Mouse (Mus musculus): Measurements from ENCODE around the gene Spata7. TPM values are rescaled to one million over a fixed set of nuclear protein-coding genes. Genes with fewer than 3 reads are reported as not detected.
"Not testable (repeated sequence)": the region's sequence is repeated elsewhere in the genome, so short reads cannot be mapped to it uniquely, and the experiment has no call there.

Gene Spata7
- polyA plus RNA-seq, 1 experiment from 2014 or later: 4.4 TPM

GRCm38 (mm10) chr12:98620922-98621321, 7.0 kb upstream of the Spata7 start:
- H3K27me3 ChIP-seq (ENCODE audit: control insufficient read depth, insufficient read depth, low read length); H3K9ac ChIP-seq (ENCODE audit: low read length); H3K9me3 ChIP-seq (ENCODE audit: control insufficient read depth, low read length); H3K4me1 ChIP-seq (replicated peaks; ENCODE audit: control insufficient read depth, insufficient read depth); H3K4me3 ChIP-seq (ENCODE audit: low read depth, low read length); ATAC-seq (ENCODE audit: low FRiP score, low TSS enrichment); H3K36me3 ChIP-seq (ENCODE audit: control insufficient read depth, insufficient read depth, low read length); H3K27ac ChIP-seq (replicated peaks); H3K4me2 ChIP-seq (replicated peaks; ENCODE audit: low read depth); DNase-seq (ENCODE audit: low spot score): not testable (repeated sequence)
- TF ChIP-seq CTCF (IDR thresholded peaks at IDR 0.05; ENCODE audit: low read depth): peak; percentile 39
- 41% methylated on average over 6 of the region's 6 CpGs for WGBS

- not testable (repeated sequence) for H3K9ac ChIP-seq (ENCODE audit: low read length); H3K9me3 ChIP-seq (ENCODE audit: control insufficient read depth, low read length); H3K36me3 ChIP-seq (ENCODE audit: control insufficient read depth, insufficient read depth, low read length)
These were observed 4.7 kb upstream of the Spata7 start for GRCm38 (mm10) chr12:98623266-98623665.

GRCm38 (mm10) chr12:98628260-98628970, 458 bp downstream of the Spata7 start:
- Histone ChIP-seq H3K36me3 (ENCODE audit: control insufficient read depth, insufficient read depth, low read length) (no peaks in the 10 kb centered on the region), H3K4me1 (replicated peaks; ENCODE audit: control insufficient read depth, insufficient read depth) (no peaks in the 10 kb centered on the region), H3K27me3 (ENCODE audit: control insufficient read depth, insufficient read depth, low read length) (no peaks in the 10 kb centered on the region), H3K4me2 (replicated peaks; ENCODE audit: low read depth) (peak overlapping the region; percentile 79), H3K27ac (replicated peaks) (no peak overlapping the region), H3K9ac (ENCODE audit: low read length) (peak overlapping the region; percentile 71), H3K4me3 (ENCODE audit: low read depth, low read length) (peak overlapping the region; percentile 79), H3K9me3 (ENCODE audit: control insufficient read depth, low read length) (no peaks in the 10 kb centered on the region)
- ATAC-seq (ENCODE audit: low FRiP score, low TSS enrichment): peak; percentile 92
- TF ChIP-seq CTCF (IDR thresholded peaks at IDR 0.05; ENCODE audit: low read depth): no peak
- TF ChIP-seq EP300 (optimal IDR thresholded peaks at IDR 0.05): no peak
- 2% methylated on average over 16 of the region's 16 CpGs for WGBS
- DNase-seq (ENCODE audit: low spot score): no peak

More at GRCm38 (mm10) chr12:98623266-98623665, 4.7 kb upstream of the Spata7 start:
- H3K27me3 ChIP-seq (ENCODE audit: control insufficient read depth, insufficient read depth, low read length); H3K4me3 ChIP-seq (ENCODE audit: low read depth, low read length); ATAC-seq (ENCODE audit: low FRiP score, low TSS enrichment); H3K27ac ChIP-seq (replicated peaks); H3K4me2 ChIP-seq (replicated peaks; ENCODE audit: low read depth); H3K4me1 ChIP-seq (replicated peaks; ENCODE audit: control insufficient read depth, insufficient read depth); DNase-seq (ENCODE audit: low spot score): not testable (repeated sequence)
- 85% methylated on average over 10 of the region's 10 CpGs for WGBS

DNA sequence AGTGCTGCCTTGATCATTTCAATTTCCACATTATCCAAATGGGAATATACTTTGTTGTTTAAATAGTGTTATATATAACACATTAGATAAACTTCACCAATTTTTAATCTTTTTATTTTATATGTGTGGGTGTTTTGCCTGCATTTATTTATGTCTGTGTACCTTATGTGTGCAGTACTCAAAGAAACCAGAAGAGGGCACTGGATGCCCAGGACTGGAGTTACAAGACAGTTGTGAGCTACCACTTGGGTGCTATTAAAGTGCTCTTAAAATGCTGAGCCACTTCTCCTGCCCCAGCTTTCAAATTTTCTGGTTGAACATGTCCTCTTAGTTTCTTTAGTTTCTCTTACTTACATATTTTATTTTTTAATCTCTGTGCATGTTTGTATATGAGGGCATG, 16.9 kb downstream of the Spata7 start:
- no peaks in the 10 kb centered on the region for H3K4me1 ChIP-seq (replicated peaks; ENCODE audit: control insufficient read depth, insufficient read depth)
- no peak for ATAC-seq (ENCODE audit: low FRiP score, low TSS enrichment)
- no peaks in the 10 kb centered on the region for H3K27me3 ChIP-seq (ENCODE audit: control insufficient read depth, insufficient read depth, low read length)
- H3K9me3 ChIP-seq (ENCODE audit: control insufficient read depth, low read length): no peaks in the 10 kb centered on the region
- H3K4me2 ChIP-seq (replicated peaks; ENCODE audit: low read depth): no peak overlapping the region
- no peak for DNase-seq (ENCODE audit: low spot score)
- no peak overlapping the region for H3K4me3 ChIP-seq (ENCODE audit: low read depth, low read length)
- TF ChIP-seq EP300 (optimal IDR thresholded peaks at IDR 0.05): no peak
- TF ChIP-seq CTCF (IDR thresholded peaks at IDR 0.05; ENCODE audit: low read depth): peak; percentile 34
- H3K9ac ChIP-seq (ENCODE audit: low read length): no peak overlapping the region
- no peaks in the 10 kb centered on the region for H3K36me3 ChIP-seq (ENCODE audit: control insufficient read depth, insufficient read depth, low read length)
- H3K27ac ChIP-seq (replicated peaks): no peak overlapping the region

DNA sequence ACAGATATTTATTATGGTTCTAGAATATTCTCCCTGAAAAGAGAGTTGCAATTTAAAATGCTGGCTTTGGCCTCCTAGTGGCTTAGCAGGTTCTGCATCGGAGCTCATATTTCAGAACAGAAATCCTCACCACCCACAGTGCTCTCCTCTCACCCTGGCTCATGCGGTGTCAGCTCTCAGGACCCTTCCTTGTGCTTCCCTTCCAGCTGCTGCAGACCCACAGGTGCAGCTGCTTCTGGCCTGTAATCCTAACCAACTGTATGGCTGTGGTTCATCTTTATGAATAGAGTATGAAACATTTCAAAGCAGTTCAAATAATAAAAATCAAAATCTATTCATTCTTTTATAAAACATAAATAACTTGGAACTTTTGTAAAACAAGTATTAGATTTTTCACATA, 28.9 kb downstream of the Spata7 start:
- H3K9ac ChIP-seq (ENCODE audit: low read length): no peak overlapping the region
- H3K36me3 ChIP-seq (ENCODE audit: control insufficient read depth, insufficient read depth, low read length): no peaks in the 10 kb centered on the region
- no peaks in the 10 kb centered on the region for H3K4me1 ChIP-seq (replicated peaks; ENCODE audit: control insufficient read depth, insufficient read depth)
- no peak for TF ChIP-seq EP300 (optimal IDR thresholded peaks at IDR 0.05)
- no peak for TF ChIP-seq CTCF (IDR thresholded peaks at IDR 0.05; ENCODE audit: low read depth)
- ATAC-seq (ENCODE audit: low FRiP score, low TSS enrichment) (no peak), DNase-seq (ENCODE audit: low spot score) (no peak)
- H3K27me3 ChIP-seq (ENCODE audit: control insufficient read depth, insufficient read depth, low read length): no peaks in the 10 kb centered on the region
- 70% methylated on average over 2 of the region's 2 CpGs for WGBS
- no peak overlapping the region for H3K27ac ChIP-seq (replicated peaks)
- H3K4me2 ChIP-seq (replicated peaks; ENCODE audit: low read depth): no peak overlapping the region
- no peaks in the 10 kb centered on the region for H3K9me3 ChIP-seq (ENCODE audit: control insufficient read depth, low read length)
- H3K4me3 ChIP-seq (ENCODE audit: low read depth, low read length): no peak overlapping the region

DNA sequence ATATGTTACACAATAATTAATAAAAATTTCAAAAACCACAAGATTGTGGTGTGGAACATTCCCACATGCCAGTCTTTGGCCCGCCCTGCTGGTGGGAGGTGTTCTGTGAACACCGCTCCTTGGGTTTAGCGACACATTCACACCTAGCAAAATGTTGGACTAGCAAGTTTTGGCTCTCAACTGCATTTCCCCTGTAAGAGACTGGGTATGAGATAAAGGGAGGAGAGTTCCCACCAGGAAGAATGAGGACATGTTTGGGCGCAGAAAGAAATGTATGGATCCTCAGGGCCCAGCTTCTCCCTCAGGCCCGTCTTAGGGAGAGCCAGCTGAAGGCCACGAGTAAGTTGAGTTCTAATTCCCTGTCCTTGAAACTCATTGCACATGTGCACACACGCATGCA, 34.7 kb downstream of the Spata7 start:
- H3K4me2 ChIP-seq (replicated peaks; ENCODE audit: low read depth): no peak overlapping the region

More for the DNA sequence above, 34.7 kb downstream of the Spata7 start:
- no peaks in the 10 kb centered on the region for H3K36me3 ChIP-seq (ENCODE audit: control insufficient read depth, insufficient read depth, low read length)
- H3K9ac ChIP-seq (ENCODE audit: low read length): no peak overlapping the region
- TF ChIP-seq CTCF (IDR thresholded peaks at IDR 0.05; ENCODE audit: low read depth) (no peak), EP300 (optimal IDR thresholded peaks at IDR 0.05) (no peak)
- no peak overlapping the region for H3K27ac ChIP-seq (replicated peaks)
- no peaks in the 10 kb centered on the region for H3K4me1 ChIP-seq (replicated peaks; ENCODE audit: control insufficient read depth, insufficient read depth)
- 88% methylated on average over 7 of the region's 7 CpGs for WGBS
- no peaks in the 10 kb centered on the region for H3K27me3 ChIP-seq (ENCODE audit: control insufficient read depth, insufficient read depth, low read length)
- H3K4me3 ChIP-seq (ENCODE audit: low read depth, low read length): no peak overlapping the region
- no peak for ATAC-seq (ENCODE audit: low FRiP score, low TSS enrichment)
- DNase-seq (ENCODE audit: low spot score): no peak
- H3K9me3 ChIP-seq (ENCODE audit: control insufficient read depth, low read length): no peaks in the 10 kb centered on the region
